Mouse (Mus musculus) splenic B cell, adult 2 months (primary cell): ENCODE results near the gene Irs3.
A peak's percentile ranks its signal among the peaks of the same experiment; 100 is the strongest.

Experiments used
- DNase-seq: peaks from one replicate; pipeline ENCODE4 v3.0.0-alpha.2; 2011; ENCODE audit warnings: low read depth, low spot score
- H3K27me3 ChIP-seq: 2 replicates; pipeline ENCODE4 v1.6.1; 2012; ENCODE audit warnings: mild to moderate bottlenecking, low read length, moderate library complexity, mixed read lengths; ENCODE audit not compliant: control insufficient read depth, poor library complexity, insufficient read depth, severe bottlenecking
- H3K36me3 ChIP-seq: 2 replicates; pipeline ENCODE4 v1.6.1; 2012; ENCODE audit warnings: mild to moderate bottlenecking, low read length, moderate library complexity, mixed read lengths; ENCODE audit not compliant: control insufficient read depth, poor library complexity, insufficient read depth, severe bottlenecking

The Irs3 gene

DNA sequence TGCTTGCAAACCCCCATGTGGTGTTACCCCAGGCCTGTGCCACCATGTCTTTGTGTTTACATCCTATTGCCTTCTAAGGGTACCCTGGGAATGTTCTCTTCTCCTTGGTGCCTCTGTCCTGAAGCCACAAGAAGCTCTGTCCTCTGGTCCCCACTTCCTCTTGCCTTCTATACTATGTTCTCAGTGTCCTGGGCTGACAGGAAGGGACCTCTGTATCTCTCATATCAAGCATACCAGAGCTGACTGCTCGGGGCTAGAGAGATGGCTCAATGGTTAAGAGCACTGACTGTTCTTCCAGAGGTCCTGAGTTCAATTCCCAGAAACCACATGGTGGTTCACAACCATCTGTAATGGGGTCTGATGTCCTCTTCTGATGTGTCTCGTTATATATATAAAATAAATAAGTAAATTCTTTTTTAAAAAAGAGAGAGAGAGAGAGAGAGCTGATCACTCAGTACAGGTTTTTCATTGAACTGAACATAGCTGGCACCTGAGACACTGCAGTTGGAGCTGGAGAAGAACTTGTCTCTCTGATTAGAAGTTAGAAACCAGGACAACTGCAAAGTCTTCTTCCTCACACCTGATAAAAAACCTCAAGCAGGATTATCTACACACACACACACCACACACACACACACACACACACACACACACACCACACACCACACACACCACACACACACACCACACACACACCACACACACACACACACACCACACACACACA lies 47.3 kb downstream of the Irs3 start:
- no peak for DNase-seq
- H3K36me3 ChIP-seq, result no peaks in the 10 kb centered on the region
- no peaks in the 10 kb centered on the region for H3K27me3 ChIP-seq

DNA sequence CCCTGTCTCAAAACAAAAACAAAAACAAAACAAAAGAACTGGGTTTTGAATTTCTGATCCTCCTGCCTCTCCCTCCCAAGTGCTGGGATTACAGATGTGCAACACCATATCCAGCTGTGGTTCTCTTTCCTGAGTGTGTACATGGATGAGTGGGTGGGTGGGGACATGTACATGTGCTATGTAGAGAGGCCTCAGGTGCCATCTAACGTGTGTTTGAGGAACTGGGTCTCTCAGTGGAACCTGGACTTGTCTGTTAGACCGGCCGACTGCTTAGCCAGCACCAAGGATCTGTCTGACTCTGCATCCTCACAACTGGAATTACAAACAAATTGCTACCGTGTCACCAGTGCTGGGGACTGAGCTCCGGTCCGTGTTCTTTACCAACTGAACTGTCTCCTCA lies 47.9 kb downstream of the Irs3 start:
- Histone ChIP-seq H3K27me3 (no peaks in the 10 kb centered on the region), H3K36me3 (no peaks in the 10 kb centered on the region)
- no peak for DNase-seq

DNA sequence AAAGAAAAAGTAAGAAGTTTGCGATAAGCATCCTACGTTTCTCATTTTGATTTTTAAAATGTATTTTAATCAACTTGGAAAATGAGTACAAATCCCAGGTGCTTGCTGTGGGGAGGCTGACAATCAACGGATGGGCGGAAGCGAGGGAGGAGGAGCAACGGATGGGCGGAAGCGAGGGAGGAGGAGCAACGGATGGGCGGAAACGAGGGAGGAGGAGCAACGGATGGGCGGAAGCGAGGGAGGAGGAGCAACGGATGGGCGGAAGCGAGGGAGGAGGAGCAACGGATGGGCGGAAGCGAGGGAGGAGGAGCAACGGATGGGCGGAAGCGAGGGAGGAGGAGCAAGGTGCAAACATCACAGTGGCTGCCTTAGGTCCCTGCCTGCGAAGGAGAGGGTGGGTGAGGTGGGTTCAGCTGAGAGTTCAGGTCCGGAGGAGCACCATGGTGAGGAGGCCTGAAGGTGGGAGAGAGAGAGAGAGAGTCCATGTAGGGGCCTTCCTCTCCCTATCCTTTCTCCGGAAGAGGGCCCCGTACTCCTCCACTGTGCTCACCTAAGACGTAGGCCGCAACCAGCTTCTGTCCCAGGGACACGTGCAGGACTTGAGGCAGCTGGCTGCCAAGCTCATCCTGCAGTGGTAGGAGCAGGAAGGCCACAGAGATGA lies 48.8 kb downstream of the Irs3 start:
- Histone ChIP-seq H3K27me3 (no peaks in the 10 kb centered on the region), H3K36me3 (no peaks in the 10 kb centered on the region)
- peak; percentile 89 for DNase-seq

DNA sequence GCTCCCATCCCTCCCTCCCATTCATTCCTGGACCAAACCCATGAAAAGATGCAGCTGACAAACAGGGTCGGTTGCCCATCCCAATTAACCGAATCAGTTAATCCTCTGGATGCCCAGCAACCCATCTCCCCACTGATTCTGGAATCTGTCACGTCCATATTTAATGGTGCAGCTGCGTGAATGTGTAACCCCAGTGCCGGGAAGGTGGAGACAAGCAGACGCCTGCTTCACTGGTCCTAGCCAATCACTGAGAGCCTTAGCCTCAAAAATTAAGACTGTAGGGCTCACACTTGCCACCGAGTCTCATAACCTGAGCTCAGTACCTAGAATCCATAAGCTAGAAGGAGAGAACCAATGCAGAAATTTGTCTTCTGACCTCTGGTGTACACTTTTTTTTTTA lies 49.6 kb downstream of the Irs3 start:
- no peak for DNase-seq
- no peaks in the 10 kb centered on the region for H3K27me3 ChIP-seq
- H3K36me3 ChIP-seq, result no peaks in the 10 kb centered on the region
